Mouse (Mus musculus): ENCODE measurements at regions not wholly inside any gene's neighbourhood (a gene's known extent, or its start where the extent isn't known, plus 50 kb on each side); places are given as distances from the start of the nearest gene placed in this dataset.

DNA sequence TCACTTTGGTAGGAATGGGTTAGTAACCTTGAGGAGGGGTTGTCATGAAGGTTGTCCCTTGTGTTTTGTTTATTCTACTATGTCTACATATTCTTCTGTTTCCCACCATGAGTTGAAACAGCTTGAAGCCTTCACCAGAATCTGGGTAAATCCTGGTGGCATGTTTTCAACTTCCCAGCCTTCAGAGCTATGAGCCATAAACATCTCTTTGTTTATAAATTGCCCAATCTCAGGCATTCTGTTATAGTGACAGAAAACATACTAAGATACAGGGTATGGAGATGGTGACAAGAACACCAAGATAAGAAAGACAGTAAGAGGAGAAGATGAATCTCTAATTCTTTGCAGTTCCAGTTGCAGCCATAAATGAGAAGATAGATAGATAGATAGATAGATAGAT lies 396.5 kb downstream of the Tns1 start:
- no peak for DNase-seq

DNA sequence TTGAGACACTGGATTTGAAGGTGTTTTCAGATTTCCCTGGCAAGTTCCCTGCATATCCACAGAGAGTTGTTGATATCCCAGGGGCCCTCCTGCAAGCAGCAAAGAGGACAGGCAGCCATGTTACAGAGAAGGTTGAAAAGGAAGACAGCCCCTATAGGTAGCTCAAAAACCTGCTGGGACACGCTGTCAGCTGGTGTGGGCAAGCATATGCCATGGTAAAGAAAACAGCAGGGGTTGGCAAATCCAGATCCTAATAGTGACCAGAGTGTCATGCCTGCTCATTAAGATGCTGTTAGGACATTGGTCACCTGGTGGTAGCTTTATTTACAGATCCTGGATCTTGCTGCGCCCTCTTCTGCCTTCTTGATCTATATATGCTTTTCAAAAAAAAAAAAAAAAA lies 397.6 kb downstream of the Tns1 start:
- DNase-seq: no peak

DNA sequence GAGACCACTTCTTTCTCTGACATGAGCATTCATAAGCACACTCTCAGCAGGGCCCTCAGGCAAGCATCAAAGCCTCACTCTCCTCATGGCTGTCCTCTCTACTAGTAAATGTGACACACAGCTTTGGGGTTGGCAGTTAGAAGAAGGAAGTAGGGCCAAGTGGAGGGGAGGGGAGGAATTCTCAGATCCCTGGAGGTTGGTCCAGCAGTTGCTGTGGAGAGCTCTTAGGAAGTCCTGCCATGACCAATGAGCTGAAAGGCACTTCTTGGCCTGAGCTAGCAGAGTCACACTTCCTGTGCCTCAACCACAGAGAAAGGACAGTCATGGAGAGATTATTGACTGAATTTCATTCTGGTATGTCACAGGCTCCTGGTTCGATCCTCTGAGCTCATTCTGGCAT lies 398.8 kb downstream of the Tns1 start:
- DNase-seq: peak; percentile 49

DNA sequence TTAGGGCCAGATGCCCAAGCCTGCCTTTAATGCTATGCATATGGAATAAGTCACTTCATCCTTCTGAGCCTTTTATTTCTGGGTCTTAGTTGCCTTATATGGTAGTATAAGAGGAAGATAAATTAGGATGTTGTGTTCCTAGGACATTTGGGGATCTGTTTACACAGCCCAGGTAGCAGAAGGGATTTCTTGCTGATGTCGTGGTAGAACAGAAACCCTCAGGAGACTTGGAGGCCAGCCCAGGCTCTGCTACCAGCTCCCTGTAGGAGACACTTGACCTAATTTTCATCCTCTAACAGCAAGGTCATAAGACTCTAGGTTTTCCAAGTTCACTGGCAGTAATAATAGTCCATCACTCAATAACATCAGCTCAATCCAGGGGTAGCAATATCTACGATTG lies 399.7 kb downstream of the Tns1 start:
- peak; percentile 33 for DNase-seq

DNA sequence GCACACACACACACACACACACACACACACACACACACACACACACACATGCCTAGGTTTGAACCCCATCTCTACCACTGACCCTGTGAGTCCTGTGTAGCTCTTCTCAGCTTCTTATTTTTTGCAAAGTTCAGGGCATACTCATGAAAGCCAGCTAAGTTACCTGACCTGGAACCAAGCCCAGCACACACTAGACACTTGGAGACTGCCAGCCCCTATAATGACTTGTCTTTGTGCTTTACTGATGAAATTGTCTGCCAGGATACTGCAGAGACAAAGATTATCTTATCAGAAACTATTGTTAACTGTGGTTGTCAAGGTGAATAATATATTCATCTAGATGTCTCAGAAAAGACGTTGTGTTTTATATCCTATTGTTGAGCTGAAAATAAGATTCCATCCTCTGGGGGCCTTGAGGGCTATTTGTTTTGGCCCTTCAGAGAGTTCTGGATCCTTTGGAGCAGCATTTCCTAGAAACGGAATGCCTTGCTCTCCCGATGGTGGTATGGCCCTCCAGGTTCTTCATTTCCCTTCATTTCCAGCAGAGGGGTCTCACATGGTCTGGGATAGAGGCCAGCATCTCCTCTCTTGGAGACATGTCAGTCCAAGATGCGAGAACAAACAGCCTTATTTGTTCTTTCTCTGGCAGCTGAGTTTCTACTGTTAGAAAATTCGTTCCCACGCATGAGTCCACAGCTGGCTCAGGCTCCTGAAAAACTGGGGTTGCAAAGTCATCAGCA lies 402.6 kb downstream of the Tns1 start:
- DNase-seq: no peak

DNA sequence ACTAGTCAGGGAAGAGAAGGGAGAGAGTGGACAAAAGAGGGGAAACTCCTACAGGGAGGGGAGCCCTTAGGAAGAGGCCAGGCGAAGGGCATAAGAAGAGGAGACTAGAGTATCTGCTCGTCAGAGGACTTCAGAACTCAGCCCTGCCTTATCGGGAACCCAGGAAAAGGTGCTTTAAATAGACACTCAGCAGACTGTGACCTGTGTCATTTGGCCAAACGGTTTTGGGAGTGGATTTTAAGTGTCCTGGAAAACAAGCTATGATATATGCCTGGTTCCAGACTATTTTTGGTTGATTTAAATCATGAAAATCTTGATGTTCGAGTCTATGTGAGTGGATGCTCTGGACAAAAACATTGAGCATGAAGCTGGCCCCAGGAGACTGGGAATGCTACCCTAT lies 405.8 kb downstream of the Tns1 start:
- no peak for DNase-seq

DNA sequence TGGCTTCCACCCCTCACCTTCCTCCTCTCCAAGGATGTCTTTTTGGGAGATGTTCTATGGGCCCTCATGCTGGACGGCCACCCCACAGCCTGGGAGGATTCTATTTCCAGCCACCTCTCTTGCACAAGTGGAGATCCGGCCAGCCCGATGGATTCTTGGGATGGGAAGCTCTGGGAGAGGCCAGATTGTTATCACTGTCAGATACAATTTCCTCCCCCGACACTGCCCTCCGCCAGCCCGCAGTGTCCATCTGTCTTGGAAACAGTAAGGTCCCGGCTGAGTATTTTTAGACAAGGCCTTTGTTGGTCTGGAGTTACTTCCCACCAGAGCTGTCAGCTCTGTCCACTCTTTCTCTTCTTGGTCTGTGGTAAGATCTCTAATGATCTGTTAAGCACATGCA lies 406.8 kb downstream of the Tns1 start:
- DNase-seq: peak; percentile 50

DNA sequence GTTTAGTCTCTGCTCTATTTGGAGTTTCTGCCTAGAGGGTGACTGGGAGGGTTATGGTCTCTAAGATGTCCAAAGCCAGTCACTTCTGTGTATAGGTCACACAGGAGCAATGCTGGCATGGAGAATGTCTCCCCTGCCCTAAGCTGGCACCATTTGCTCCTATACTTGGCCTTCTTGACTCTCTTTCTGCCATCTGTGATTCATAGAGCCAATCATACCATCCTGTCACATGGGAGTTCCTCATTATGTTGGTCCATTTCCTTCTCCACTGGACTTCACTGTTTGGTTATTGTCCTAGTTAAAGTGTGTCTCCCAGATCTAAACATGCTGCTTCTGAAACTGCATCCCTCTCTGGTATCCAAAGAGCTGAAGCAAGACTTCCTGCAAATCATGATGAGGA lies 407.3 kb downstream of the Tns1 start:
- no peak for DNase-seq

DNA sequence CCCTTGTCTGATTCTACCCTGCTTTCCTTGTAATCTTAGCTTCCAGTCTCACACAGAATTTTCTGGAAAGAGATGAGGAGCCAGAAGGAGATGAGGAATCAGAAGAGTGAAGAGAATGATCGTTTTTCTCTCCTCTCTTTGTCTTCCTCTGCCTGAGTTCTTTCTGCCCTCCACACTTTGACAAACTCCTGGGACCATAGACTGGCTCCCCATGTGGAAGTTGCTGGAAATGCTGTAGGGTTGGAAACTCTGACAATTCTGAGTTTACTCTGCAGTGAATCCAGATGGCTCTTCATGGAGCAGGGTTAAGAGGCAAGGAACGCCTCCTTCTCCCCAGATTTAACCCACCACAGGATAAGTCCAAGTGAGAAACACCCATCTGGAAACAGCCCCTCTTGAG lies 408.7 kb downstream of the Tns1 start:
- DNase-seq: no peak

DNA sequence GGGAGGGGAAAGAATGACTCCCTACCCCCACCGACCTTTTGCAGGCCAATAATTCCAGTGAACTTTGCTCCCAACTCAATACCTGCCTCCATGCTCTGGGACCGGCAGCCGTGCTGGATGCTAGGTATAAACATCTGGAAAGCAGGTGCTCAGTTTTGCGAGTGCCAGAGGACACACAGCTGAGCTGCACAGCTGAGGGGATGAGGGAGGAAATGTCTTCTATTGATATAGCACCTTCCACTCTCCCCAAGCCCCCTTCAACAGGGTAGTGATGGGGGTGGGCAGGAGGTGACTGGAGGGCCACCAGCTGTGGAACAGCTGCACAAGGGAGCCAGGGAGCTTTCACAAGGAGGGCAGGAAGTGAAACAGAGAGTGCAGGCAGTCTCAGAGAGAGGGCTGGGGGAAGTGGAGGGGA lies 421.8 kb downstream of the Tns1 start:
- no peak for DNase-seq

DNA sequence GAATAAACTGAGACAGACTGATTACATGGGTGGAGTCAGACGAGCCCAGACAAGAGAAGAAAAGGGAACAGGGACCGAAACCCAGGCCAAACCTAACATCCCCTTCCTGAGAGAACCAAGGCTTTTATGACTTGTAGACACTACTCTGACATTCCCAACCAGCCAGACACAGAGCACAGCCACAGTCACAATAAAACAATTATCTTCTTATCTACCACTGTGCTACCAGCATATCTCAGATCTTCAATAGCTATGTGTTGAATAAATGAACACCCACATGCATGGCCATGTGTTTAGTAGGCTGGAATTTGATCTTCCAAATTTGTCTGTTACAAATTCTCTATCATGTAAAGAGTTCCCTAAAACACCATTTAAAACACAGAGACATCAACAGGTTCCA lies 430.7 kb downstream of the Tns1 start:
- DNase-seq: no peak

DNA sequence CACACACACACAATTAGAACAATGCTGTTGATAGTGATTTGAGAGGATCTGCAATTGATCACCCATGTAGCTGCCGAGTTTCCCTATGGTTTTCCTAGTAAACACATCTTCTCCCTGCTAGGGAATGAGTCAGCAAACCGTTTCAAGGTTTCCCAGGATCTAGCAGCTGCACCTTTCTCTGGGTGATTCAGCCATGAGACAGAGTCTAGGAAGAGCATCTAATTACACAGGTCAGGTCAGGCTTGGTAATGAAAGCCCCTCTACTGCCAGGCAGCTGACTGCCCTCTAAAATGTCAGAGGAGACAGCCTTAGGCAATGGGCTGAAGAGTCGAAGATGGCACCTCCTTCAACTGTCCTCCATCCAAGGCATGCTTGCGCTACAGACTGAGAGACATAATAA lies 438.5 kb downstream of the Tns1 start:
- no peak for DNase-seq

DNA sequence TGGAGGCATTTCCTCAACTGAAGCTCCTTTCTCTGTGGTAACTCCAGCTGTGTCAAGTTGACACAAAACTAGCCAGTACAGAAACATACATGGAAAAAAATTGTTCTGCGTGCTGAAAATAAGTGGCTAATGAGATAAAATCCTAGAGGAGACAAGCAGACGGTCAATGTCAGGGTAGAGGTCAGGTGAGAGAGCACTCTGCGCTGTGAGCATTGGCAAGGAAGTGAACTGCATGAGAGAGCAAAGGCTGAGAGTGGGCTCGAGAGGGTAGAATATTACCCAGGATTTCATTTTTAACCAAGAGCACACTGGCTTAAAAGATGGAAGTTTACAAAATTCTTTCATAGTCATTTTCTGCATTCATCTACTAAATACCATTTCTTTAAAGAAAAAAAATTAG lies 439.2 kb downstream of the Tns1 start:
- DNase-seq: no peak

DNA sequence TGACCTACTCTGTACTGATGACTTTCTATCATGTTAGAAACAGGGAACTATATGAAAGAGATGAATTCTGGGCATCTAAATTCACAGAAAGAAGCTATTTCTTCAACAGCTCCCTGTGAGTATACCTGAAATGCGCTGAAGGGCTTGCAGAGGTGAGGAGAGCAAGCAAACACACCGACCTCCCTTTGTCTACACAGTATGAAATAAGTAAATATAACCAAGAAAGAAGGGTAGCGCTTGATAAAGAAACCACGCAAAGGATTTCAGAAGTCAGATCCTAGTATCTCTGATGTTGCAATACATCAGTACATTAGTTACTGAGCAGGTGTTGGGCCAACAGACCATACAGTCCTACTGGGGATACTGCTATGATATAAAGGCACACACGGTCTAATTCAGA lies 440.1 kb downstream of the Tns1 start:
- no peak for DNase-seq

DNA sequence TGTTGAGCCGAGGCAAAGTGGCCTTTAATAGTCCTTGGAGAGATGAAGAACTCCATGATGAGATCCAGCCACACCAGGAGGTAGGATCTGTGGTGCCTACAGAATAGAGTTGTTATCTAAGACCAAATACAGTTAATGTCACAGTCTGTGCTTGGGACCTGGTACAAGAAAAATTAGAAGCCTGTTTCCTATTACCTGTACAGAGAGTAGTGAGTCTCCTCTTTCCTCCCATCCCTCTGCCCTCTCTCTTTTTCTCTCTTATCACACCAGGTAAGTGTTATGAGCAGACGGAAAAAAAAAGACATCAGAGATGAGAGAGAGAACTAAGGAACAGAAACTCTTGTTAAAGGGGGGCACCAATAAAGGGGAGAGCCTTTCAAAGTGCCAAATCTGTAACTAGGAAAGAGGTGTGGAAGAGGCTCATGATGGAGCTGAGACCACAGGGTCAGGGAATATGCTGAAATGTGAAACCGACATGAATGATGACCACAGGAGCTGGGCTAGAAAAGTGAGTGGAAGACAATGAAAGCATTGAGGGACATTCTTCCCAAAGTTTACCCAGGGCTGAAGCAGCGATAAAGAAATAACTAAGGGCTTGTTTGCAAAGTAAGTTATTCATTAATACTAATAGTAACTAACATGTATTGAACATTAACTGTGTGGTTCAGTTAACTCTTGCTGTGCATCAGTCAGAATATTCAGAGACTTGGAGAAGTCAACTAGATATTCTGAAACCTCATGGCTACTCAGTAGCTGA lies 440.9 kb downstream of the Tns1 start:
- DNase-seq: no peak

DNA sequence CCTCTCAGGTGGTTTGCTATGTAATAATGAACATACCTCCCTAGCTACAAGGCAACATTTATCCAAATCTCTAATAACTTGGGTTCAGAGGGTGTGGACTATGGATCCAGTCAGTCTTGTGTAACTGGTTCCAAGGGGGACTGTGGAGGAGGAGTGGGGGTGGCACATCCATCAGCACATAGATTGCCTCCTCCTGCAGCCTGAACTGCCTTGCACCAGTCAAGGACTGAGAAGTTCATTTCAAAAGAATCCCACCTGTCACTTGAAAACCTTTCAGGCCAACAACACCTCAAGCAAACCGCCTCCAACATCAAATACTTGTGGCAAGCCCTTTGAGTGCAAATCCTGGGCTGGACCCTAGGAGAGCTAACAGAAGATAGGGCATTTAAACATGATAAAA lies 442.6 kb downstream of the Tns1 start:
- DNase-seq: no peak

DNA sequence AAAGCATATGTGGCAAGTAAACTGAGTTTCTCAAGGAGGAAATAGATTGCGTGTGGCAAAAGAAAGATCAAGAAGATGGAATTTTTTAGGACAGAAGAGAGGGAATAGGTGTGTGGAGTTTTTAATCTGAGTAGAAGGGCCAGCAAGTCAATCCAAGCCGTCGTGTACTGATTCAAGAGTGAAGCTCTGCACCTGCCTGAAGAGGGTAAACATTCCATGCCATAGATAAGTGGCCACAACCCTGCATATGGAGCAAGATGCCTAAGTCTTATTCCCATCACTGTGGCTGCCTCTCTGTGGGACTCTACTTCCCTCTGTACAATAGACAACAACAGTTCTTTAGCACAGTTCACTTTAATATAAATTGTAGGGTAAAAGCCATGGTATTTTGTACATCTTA lies 443.4 kb downstream of the Tns1 start:
- no peak for DNase-seq

DNA sequence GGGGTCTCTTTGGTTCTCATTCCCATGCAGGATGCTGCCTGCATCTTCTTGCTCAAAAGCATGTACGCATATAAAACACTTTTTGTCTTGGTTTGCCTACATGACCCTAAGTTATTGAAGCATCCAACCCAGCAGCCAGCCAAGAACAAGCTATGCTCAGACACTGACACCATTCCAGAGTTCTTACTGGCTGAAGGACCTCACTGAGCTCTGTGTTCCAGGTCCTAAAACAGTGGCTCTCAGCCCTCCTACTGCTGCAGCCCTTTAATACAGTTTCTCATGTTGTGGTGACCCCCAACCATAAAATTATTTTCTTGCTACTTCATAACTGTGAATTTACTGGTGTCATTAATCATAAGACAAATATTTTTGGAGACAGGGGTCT lies 450.4 kb downstream of the Tns1 start:
- no peak for DNase-seq

DNA sequence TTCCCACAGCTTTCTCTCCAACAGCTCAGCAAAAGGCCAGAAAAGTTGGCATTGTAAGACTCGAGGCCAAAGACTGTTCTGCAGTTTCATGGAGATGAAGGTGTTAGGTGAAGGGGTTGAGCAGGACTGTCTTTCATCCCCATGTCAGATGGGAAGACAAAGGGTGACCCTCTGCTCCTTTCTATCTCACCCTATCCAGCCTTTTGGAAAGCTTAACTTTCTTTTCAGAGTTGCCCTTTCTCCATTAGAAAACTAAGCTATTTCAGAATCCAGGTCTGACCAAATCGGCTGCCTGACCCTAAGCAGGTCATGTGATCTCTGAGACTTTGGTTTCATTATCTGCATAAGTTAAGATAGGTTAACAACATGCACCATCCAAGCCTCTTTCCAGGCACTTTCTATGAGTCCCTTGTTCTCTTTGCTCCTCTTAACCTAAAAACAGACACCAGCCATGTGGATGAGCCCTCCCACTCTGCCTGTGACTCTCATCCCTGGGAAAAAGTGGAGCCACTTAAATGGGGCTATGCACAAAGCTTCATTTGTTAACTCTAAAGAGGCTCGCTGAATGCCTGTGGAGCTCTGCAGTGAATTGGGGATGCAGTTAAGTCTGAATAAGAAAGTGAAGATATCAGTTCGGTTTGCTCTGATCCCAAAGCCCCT lies 450.9 kb downstream of the Tns1 start:
- DNase-seq: no peak

DNA sequence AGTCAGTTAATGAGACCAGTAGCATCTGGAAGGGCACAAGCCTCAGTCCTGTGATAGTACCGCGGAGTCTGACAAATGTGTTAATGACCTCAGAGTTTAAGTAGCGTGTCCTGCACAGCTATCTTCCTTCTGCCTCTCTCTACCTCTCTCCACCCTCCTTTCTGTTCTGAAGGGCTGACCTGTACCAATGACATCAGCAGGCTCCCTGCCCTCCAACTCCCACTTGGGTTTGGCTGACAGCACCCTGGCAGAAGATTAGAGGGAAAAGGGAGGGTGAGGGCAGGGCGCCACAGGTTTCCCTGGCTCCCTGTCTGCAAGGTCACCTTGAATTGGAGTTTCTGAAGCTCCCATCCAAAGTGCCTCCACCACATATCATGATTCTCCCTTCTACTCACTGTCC lies 452.0 kb downstream of the Tns1 start:
- DNase-seq: peak; percentile 59

DNA sequence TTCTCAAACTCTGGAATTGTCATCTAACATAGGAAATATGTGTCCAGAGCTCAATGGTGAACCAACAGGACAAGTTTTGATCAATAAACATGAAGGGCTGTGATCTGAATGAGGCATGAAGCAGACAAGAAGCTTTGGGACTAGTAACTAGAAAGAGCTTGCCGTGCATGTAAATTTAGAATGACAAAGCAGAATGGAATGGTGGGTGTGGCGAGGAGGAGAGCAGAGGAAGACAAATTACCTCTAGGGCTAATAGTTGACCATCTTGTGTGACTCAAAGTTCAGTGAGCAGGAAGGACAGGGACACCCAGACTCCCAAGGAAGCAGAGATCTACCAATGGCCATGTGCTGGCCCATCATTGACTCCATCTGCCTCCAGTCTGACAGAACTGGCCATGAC lies 455.6 kb downstream of the Tns1 start:
- DNase-seq: no peak

DNA sequence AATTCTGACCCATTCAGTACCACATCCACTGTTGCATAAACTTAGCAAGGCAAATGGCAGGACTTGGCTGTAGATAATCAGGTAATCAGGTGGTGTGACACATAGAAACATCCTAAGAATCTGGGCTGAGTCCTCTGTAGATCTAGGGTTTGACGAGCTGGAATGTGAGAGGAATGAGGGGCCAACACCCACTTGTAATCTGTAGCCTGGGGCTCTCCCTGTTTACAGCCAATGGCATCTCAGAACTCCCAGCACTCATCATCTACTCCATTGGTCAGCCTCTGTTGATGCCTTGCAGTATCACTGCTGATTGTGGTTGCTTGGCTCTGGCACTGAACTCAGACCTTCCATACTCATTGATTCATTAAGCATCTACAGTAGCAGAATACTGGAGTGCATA lies 460.7 kb downstream of the Tns1 start:
- no peak for DNase-seq

DNA sequence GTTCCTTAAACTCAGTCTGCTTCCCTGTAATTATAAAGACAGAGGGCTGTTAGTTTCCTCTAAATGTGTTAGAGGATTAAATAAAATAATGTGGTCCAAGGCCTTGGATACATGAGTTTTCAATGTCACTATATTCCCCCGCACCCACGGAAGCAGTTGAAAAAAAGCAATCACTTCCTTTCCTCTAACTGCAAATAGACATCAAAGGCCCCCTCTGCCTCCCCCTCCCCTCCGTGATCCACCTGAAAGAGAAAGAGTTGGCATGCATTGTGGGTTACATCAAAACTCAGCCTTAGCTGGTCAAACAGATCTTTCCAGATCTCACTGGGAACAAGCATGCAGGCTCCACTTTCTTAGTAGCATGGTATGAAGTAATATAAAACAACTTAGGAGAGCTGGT lies 479.2 kb downstream of the Tns1 start:
- peak; percentile 12 for DNase-seq

DNA sequence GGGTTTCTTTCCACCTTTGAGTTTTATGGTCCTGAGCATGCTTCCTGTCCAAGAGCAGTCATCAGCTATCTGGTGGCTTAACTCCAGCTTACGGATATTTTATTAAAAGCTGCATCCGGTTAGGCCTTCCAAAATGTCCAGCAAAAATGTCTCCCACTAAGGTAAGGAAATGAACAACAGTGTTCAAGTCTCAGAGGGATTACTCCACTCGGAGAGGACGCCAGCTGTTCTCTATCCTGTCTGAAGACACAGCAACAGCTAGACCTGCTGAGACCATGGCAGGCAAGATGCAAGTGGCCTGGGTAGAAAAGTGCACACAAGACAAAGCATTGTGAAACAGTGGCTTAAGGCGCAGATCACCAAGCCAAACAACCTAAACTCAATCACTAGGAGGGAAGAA lies 479.9 kb downstream of the Tns1 start:
- DNase-seq: peak; percentile 5

Data from adrenal gland, postnatal 14 days (tissue).